Mouse (Mus musculus) cerebellum, adult 2 months (tissue): ENCODE data around the gene Trappc2l.

Experiments used
- CTCF ChIP-seq: fragments of 200-500 bp; IDR thresholded peaks from 2 replicates; pipeline ENCODE4 v1.5.1; 2011; ENCODE audit warnings: low read depth, mild to moderate bottlenecking, control low read depth, low read length, moderate library complexity, borderline replicate concordance; ENCODE audit not compliant: insufficient read depth
- POLR2A ChIP-seq: fragments of 200-500 bp; IDR thresholded peaks from 2 replicates; pipeline ENCODE4 v1.6.1; 2011; ENCODE audit warnings: low read length, control low read depth, borderline replicate concordance; ENCODE audit not compliant: insufficient read depth

DNA sequence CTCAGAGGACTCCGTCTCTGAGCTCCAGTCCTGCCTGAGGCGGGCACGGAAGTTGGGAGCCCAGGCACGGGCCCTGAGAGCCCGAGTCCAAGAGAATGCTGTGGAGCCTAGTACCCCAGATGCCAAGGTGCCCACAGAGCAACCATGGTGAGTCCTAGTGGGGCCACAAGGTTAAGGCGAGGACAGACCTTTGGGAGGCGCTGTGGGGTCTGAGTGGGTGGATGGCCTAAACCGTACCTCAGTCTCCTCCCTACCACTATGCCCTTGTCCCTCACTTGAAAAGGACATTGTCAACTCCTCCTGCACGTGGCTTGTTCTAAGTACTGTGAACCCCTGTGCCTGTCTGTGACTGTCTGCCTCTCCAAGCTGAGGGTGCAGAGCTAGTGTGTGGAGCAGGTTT, 42.1 kb upstream of the Trappc2l start:
- TF ChIP-seq CTCF (no peak), POLR2A (no peak)
